15 mouse cellular contexts compared by ENCODE assay signal in the genomic region with DNA sequence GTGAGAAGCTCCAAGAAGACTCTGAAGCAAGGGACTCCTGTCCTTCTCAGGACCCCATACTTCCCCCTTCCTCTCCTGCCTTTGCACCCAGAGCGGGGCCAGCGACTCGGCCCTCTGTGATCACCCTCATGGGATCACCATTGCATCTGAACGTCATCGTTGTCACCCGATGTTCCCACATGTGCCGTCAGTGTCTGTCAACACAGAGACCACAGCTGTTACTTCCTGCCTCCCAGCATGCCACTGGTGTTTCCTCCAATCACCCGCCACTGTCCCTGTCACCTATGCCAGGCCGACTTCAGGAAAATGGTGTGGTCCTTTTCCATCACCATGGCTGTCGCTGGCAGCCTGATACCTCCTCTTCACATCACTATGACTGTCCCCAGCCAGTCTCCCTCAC. TPM values are rescaled to one million over a fixed set of nuclear protein-coding genes. Genes with fewer than 3 reads are reported as not detected.
A peak's percentile ranks its signal among the peaks of the same experiment; 100 is the strongest.
DNase-seq lines count a peak whose midpoint lies in the region; ATAC-seq lines count a peak whose summit lies in the region.
"Had no signal": no experiment of that assay in that cellular context is flagged by ENCODE, and none has a peak within 500 bp of the region (broad histone marks: within the 10 kb centered on the region; RNA-seq: fewer than 3 reads in every experiment).

No protein-coding gene starts in this region.

- H3K4me1 ChIP-seq in embryonic facial prominence, embryonic 10.5 days = peaks cover 60% of the 10 kb centered on the region
- H3K4me1 ChIP-seq in liver, embryonic 11.5 days (replicated peaks; ENCODE audit: control insufficient read depth, insufficient read depth, low read length) = peaks cover 29% of the 10 kb centered on the region
- H3K4me1 ChIP-seq in forebrain, embryonic 12.5 days = peaks cover 18% of the 10 kb centered on the region
- 0 out of 2 replicates have a peak, but pooled peaks cover 6% of the 10 kb centered on the region for H3K4me1 ChIP-seq in midbrain, embryonic 15.5 days

- no peak for ATAC-seq in liver, embryonic 11.5 days (replicated peaks; ENCODE audit: low FRiP score)
- ATAC-seq in forebrain, embryonic 12.5 days (ENCODE audit: low FRiP score) = no peak
- no peak for ATAC-seq in midbrain, embryonic 15.5 days (replicated peaks)
- ATAC-seq: hindbrain, postnatal 0 days had no signal

- no peaks in the 10 kb centered on the region for H3K9me3 ChIP-seq in embryonic facial prominence, embryonic 10.5 days
- no peaks in the 10 kb centered on the region for H3K9me3 ChIP-seq in liver, embryonic 11.5 days (ENCODE audit: control insufficient read depth, low read length)
- no peaks in the 10 kb centered on the region for H3K9me3 ChIP-seq in forebrain, embryonic 12.5 days
- H3K9me3 ChIP-seq in midbrain, embryonic 15.5 days = no peaks in the 10 kb centered on the region
- H3K9me3 ChIP-seq: G1E; limb, embryonic 12.5 days; lung, embryonic 15.5 days had no signal

- no peaks in the 10 kb centered on the region for H3K27me3 ChIP-seq in embryonic facial prominence, embryonic 10.5 days (replicated peaks; ENCODE audit: low read depth, poor library complexity, severe bottlenecking)
- H3K27me3 ChIP-seq in liver, embryonic 11.5 days (replicated peaks; ENCODE audit: control insufficient read depth, insufficient read depth, low read length) = no peaks in the 10 kb centered on the region
- no peaks in the 10 kb centered on the region for H3K27me3 ChIP-seq in forebrain, embryonic 12.5 days
- H3K27me3 ChIP-seq in midbrain, embryonic 15.5 days (replicated peaks) = no peaks in the 10 kb centered on the region
- H3K27me3 ChIP-seq: limb, embryonic 12.5 days; lung, embryonic 15.5 days had no signal

- H3K4me3 ChIP-seq in embryonic facial prominence, embryonic 10.5 days = no peak overlapping the region
- no peak overlapping the region for H3K4me3 ChIP-seq in macrophage (ENCODE audit: inconsistent target)
- H3K4me3 ChIP-seq in liver, embryonic 11.5 days (ENCODE audit: low read depth, low read length) = no peak overlapping the region
- H3K4me3 ChIP-seq in forebrain, embryonic 12.5 days (replicated peaks) = no peak overlapping the region
- H3K4me3 ChIP-seq in midbrain, embryonic 15.5 days = no peak overlapping the region
- H3K4me3 ChIP-seq: limb, embryonic 12.5 days; lung, embryonic 15.5 days had no signal

- DNase-seq in spleen, postnatal 36 days (ENCODE audit: low spot score in 2 of 2) = peak; percentile 44 to 52
- no peak for DNase-seq in spleen, postnatal 10 days (ENCODE audit: low spot score in 2 of 2)
- DNase-seq in embryonic facial prominence, embryonic 10.5 days (ENCODE audit: low spot score) = no peak
- DNase-seq in thymus, postnatal 25 days = peak; percentile 45
- DNase-seq in liver, embryonic 11.5 days (ENCODE audit: low spot score) = no peak
- DNase-seq: kidney, postnatal 14 days; layer of hippocampus, postnatal 36 days had no signal

- H3K9ac ChIP-seq in liver, embryonic 11.5 days (ENCODE audit: low read depth, low read length) = no peak overlapping the region
- H3K9ac ChIP-seq in forebrain, embryonic 12.5 days = no peak overlapping the region
- H3K9ac ChIP-seq in midbrain, embryonic 15.5 days = no peak overlapping the region
- H3K9ac ChIP-seq: limb, embryonic 12.5 days; lung, embryonic 15.5 days had no signal

- no peak overlapping the region for H3K4me2 ChIP-seq in liver, embryonic 11.5 days
- H3K4me2 ChIP-seq in forebrain, embryonic 12.5 days = no peak overlapping the region
- no peak overlapping the region for H3K4me2 ChIP-seq in midbrain, embryonic 15.5 days
- H3K4me2 ChIP-seq: limb, embryonic 12.5 days; lung, embryonic 15.5 days had no signal

- H3K36me3 ChIP-seq in embryonic facial prominence, embryonic 10.5 days (replicated peaks) = no peaks in the 10 kb centered on the region
- peaks cover 44% of the 10 kb centered on the region for H3K36me3 ChIP-seq in macrophage (ENCODE audit: inconsistent target)
- H3K36me3 ChIP-seq in liver, embryonic 11.5 days (ENCODE audit: control insufficient read depth, insufficient read depth, low read length) = no peaks in the 10 kb centered on the region
- no peaks in the 10 kb centered on the region for H3K36me3 ChIP-seq in forebrain, embryonic 12.5 days (replicated peaks)
- no peaks in the 10 kb centered on the region for H3K36me3 ChIP-seq in midbrain, embryonic 15.5 days (replicated peaks)
- H3K36me3 ChIP-seq: limb, embryonic 12.5 days; lung, embryonic 15.5 days had no signal

- H3K79me2 ChIP-seq in macrophage (ENCODE audit: inconsistent target) = peaks cover 100% of the 10 kb centered on the region

- 0 out of 2 replicates have a peak overlapping the region, but pooled peaks have one; percentile 51 for H3K27ac ChIP-seq in embryonic facial prominence, embryonic 10.5 days (replicated peaks)
- peak overlapping the region; percentile 100 for H3K27ac ChIP-seq in macrophage
- no peak overlapping the region for H3K27ac ChIP-seq in liver, embryonic 11.5 days (ENCODE audit: low read depth, low read length)
- H3K27ac ChIP-seq in forebrain, embryonic 12.5 days = no peak overlapping the region
- no peak overlapping the region for H3K27ac ChIP-seq in midbrain, embryonic 15.5 days
- H3K27ac ChIP-seq: hindbrain, postnatal 0 days; lung, embryonic 15.5 days had no signal

- WGBS in embryonic facial prominence, embryonic 10.5 days = 81% methylated on average over 10 of the region's 10 CpGs
- 57% methylated on average over 10 of the region's 10 CpGs for WGBS in macrophage (ENCODE audit: missing documents)
- WGBS in liver, embryonic 11.5 days = 68% methylated on average over 10 of the region's 10 CpGs
- WGBS in forebrain, embryonic 12.5 days = 84% methylated on average over 10 of the region's 10 CpGs
- 83% methylated on average over 10 of the region's 10 CpGs for WGBS in midbrain, embryonic 15.5 days

RNA-seq across cellular contexts. Expression of gene Laptm5, which starts 9.1 kb away (rescaled TPM):
- polyA plus RNA-seq in embryonic facial prominence, embryonic 10.5 days (2016; fragmentation: Nextera tagmentation; extraction: Ambion mirVana) = 13.0 and 16.4 TPM in 2 replicates
- 100 to 1,000 TPM in 20 of 26 experiments, 10 to 100 TPM in 6; 40.7 to 813 (median 353) TPM for total RNA-seq in macrophage (2018; cell fraction: chromatin; rRNA removed)
- 1,000 to 10,000 TPM in 25 of 26 experiments, 100 to 1,000 TPM in 1; 986 to 2,150 (median 1,338) TPM for total RNA-seq in macrophage (2018; cell fraction: cytosol; rRNA removed)
- total RNA-seq in macrophage (2018; cell fraction: nucleus; rRNA removed) = 1,000 to 10,000 TPM in 13 of 26 experiments, 100 to 1,000 TPM in 13; 156 to 1,616 (median 999) TPM
- polyA plus RNA-seq in macrophage (2018) = 1,448 to 1,968 TPM (median 1,759 TPM) in 3 replicates
- 87.2 and 93.3 TPM in 2 replicates for polyA plus RNA-seq in liver, embryonic 11.5 days (2014; fragmentation: Nextera tagmentation; extraction: Ambion mirVana)
- 16.8 and 17.0 TPM in 2 replicates for polyA plus RNA-seq in forebrain, embryonic 12.5 days (2016; fragmentation: Nextera tagmentation; extraction: Ambion mirVana)
- 28.4 and 32.8 TPM in 2 replicates for polyA plus RNA-seq in midbrain, embryonic 15.5 days (2015; fragmentation: Nextera tagmentation; extraction: Ambion mirVana)

RNA-seq across cellular contexts. Expression of gene Matn1, which starts 22.2 kb away (rescaled TPM):
- polyA plus RNA-seq in embryonic facial prominence, embryonic 10.5 days (2016; fragmentation: Nextera tagmentation; extraction: Ambion mirVana) = 0.11 TPM in 1 of 2 replicates, not detected in the other
- 1 to 10 TPM in 6 of 26 experiments, under 1 TPM in 10, not detected in 10; 0.32 to 1.6 (median 0.79) TPM for total RNA-seq in macrophage (2018; cell fraction: chromatin; rRNA removed)
- total RNA-seq in macrophage (2018; cell fraction: cytosol; rRNA removed) = under 1 TPM in 24 of 26 experiments, not detected in 2; 0.11 to 0.59 (median 0.26) TPM
- total RNA-seq in macrophage (2018; cell fraction: nucleus; rRNA removed) = under 1 TPM in 15 of 26 experiments, not detected in 11; 0.27 to 0.96 (median 0.48) TPM
- polyA plus RNA-seq in macrophage (2018) = 0.07 to 0.80 TPM (median 0.16 TPM) in 3 replicates
- polyA plus RNA-seq in liver, embryonic 11.5 days (2014; fragmentation: Nextera tagmentation; extraction: Ambion mirVana) = 0.29 and 0.32 TPM in 2 replicates
- polyA plus RNA-seq in forebrain, embryonic 12.5 days (2016; fragmentation: Nextera tagmentation; extraction: Ambion mirVana) = 0.22 and 0.26 TPM in 2 replicates
- polyA plus RNA-seq in midbrain, embryonic 15.5 days (2015; fragmentation: Nextera tagmentation; extraction: Ambion mirVana) = 0.24 and 0.32 TPM in 2 replicates
- polyA plus RNA-seq: heart, embryonic 14.5 days had no signal

Comparison
In these comparisons a context has a peak if more than half of its experiments do, and no peak if none do; other contexts are left out.
1. DNase-seq: peak in spleen, postnatal 36 days (2 of 2) and thymus, postnatal 25 days (single experiment); none in spleen, postnatal 10 days (0 of 2), embryonic facial prominence, embryonic 10.5 days (single experiment) and liver, embryonic 11.5 days (single experiment).
2. H3K27ac ChIP-seq: peak in embryonic facial prominence, embryonic 10.5 days (single experiment) and macrophage (single experiment); none in liver, embryonic 11.5 days (single experiment), forebrain, embryonic 12.5 days (single experiment) and midbrain, embryonic 15.5 days (single experiment).
3. RNA of gene Laptm5, which starts 9.1 kb away (polyA plus RNA-seq): 1,448 to 1,968 TPM in macrophage; 87.2 to 93.3 TPM in liver, embryonic 11.5 days, 28.4 to 32.8 TPM in midbrain, embryonic 15.5 days, 16.8 to 17.0 TPM in forebrain, embryonic 12.5 days and 13.0 to 16.4 TPM in embryonic facial prominence, embryonic 10.5 days; every median in the first group is over 10 times any median in the second.